Mouse (Mus musculus): Measurements from ENCODE around the gene Kif16b.

DNA sequence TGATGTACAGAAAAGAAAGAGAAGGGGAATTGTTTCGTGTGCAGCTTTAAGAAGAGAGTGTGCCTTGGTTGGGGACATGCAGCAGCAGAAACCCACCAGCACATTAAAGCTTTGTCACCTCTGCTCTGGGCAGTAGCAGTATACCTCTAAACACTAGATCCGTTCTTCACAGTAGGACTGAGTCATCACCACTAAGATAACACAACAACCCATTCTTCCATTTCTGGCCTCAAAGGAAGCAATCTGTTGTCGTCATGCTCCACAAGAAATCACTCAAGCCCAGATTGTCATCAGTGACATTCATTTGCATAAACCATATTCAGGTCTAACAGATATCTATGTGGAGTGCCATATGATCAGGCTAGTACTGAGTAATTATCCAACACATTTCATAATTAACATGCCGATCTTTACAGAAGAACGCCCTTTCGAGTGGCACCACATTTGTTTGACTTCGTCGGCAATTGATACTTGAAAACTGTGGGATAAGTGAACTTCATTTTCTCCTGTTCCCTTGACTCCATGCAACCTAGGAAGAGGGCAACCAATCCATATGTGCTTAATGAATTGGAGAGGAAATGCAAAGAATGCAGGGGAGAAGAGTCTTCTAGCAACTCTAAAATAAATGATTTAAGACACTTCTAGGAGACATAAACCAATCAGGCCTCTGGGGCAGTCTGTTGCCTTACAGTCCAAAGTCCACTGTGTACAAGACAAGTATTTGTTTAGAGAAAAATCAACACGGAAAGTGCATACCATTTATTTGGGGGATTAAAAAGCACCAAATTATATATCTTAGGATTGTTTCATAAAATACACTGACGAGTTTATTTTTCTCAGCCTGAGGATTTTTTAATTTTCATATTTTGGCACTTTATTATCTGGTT lies 28.1 kb upstream of the Kif16b start:
- TF ChIP-seq CTCF (IDR thresholded peaks at IDR 0.05; ENCODE audit: low read depth) (no peak), EP300 (IDR thresholded peaks at IDR 0.05; ENCODE audit: low read depth) (no peak)
